9 mouse cellular contexts compared by ENCODE assay signal in genomic region chr5:74277216-74277615, GRCm38 (mm10).
DNase-seq lines count a peak whose midpoint lies in the region; ATAC-seq and TF ChIP-seq lines count a peak whose summit lies in the region.
"Had no signal": no experiment of that assay in that cellular context is flagged by ENCODE, and none has a peak within 500 bp of the region (broad histone marks: within the 10 kb centered on the region; RNA-seq: fewer than 3 reads in every experiment).

No protein-coding gene starts in this region.

- peak; percentile 82 for DNase-seq in heart, adult 11 months
- DNase-seq in heart, postnatal 36 days, result no peak
- DNase-seq in stomach, postnatal 0 days (ENCODE audit: low spot score), result no peak
- DNase-seq in left cerebral cortex, postnatal 25 days (ENCODE audit: low spot score in 2 of 2), result peak; percentile 52 to 86
- no peak for DNase-seq in heart, adult 18-20 months

- H3K9ac ChIP-seq in stomach, embryonic 14.5 days (replicated peaks; ENCODE audit: low read depth, low read length), result no peak overlapping the region
- H3K9ac ChIP-seq in stomach, postnatal 0 days (ENCODE audit: low read length), result no peak overlapping the region
- H3K9ac ChIP-seq in stomach, embryonic 16.5 days (ENCODE audit: low read length), result no peak overlapping the region

- TF ChIP-seq EP300 in stomach, postnatal 0 days (optimal IDR thresholded peaks at IDR 0.05), result no peak

- no peak overlapping the region for H3K4me3 ChIP-seq in stomach, embryonic 14.5 days (ENCODE audit: low read depth, low read length)
- H3K4me3 ChIP-seq in stomach, postnatal 0 days (ENCODE audit: low read depth, low read length), result no peak overlapping the region
- no peak overlapping the region for H3K4me3 ChIP-seq in stomach, embryonic 16.5 days (replicated peaks; ENCODE audit: low read length)
- H3K4me3 ChIP-seq: megakaryocyte, embryonic 14.5 days had no signal

- H3K27me3 ChIP-seq in stomach, embryonic 14.5 days (ENCODE audit: control insufficient read depth, insufficient read depth, low read length), result no peaks in the 10 kb centered on the region
- H3K27me3 ChIP-seq in stomach, postnatal 0 days (ENCODE audit: control insufficient read depth, insufficient read depth, low read length), result no peaks in the 10 kb centered on the region
- no peaks in the 10 kb centered on the region for H3K27me3 ChIP-seq in stomach, embryonic 16.5 days (ENCODE audit: control insufficient read depth, insufficient read depth, low read length)

- peak; percentile 37; the same call in 1 of the 2 replicates for ATAC-seq in stomach, embryonic 14.5 days (ENCODE audit: insufficient number of reproducible peaks, insufficient read depth, low FRiP score, low read depth)
- ATAC-seq in stomach, postnatal 0 days (ENCODE audit: low FRiP score, low TSS enrichment), result no peak
- no peak for ATAC-seq in stomach, embryonic 16.5 days (ENCODE audit: insufficient read depth, low FRiP score)
- no peak for ATAC-seq in granulocyte monocyte progenitor cell, adult 5-6 weeks (replicated peaks; ENCODE audit: poor library complexity, severe bottlenecking)

- 66% methylated on average over 5 of the region's 5 CpGs for WGBS in stomach, embryonic 14.5 days
- 81% methylated on average over 5 of the region's 5 CpGs for WGBS in stomach, postnatal 0 days
- 71% methylated on average over 5 of the region's 5 CpGs for WGBS in stomach, embryonic 16.5 days

- H3K9me3 ChIP-seq in stomach, embryonic 14.5 days (ENCODE audit: control insufficient read depth, low read depth, low read length), result no peaks in the 10 kb centered on the region
- H3K9me3 ChIP-seq in stomach, postnatal 0 days (ENCODE audit: control insufficient read depth, low read length), result no peaks in the 10 kb centered on the region
- no peaks in the 10 kb centered on the region for H3K9me3 ChIP-seq in stomach, embryonic 16.5 days (replicated peaks; ENCODE audit: control insufficient read depth, low read length)
- H3K9me3 ChIP-seq: megakaryocyte, embryonic 14.5 days had no signal

- H3K4me1 ChIP-seq in stomach, embryonic 14.5 days (ENCODE audit: control insufficient read depth, insufficient read depth, low read length), result peaks cover 8% of the 10 kb centered on the region; the same call in 1 of the 2 replicates
- no peaks in the 10 kb centered on the region for H3K4me1 ChIP-seq in stomach, postnatal 0 days (replicated peaks; ENCODE audit: control insufficient read depth, insufficient read depth)
- H3K4me1 ChIP-seq in stomach, embryonic 16.5 days (ENCODE audit: control insufficient read depth, insufficient read depth, low read length), result peaks cover 9% of the 10 kb centered on the region; the same call in 1 of the 2 replicates

- no peak for TF ChIP-seq CTCF in stomach, postnatal 0 days (IDR thresholded peaks at IDR 0.05; ENCODE audit: low read depth)

- H3K27ac ChIP-seq in stomach, embryonic 14.5 days (ENCODE audit: low read length), result peak overlapping the region; percentile 15; the same call in 1 of the 2 replicates
- no peak overlapping the region for H3K27ac ChIP-seq in stomach, postnatal 0 days (replicated peaks)
- peak overlapping the region; percentile 17; the same call in 1 of the 2 replicates for H3K27ac ChIP-seq in stomach, embryonic 16.5 days (ENCODE audit: low read length)

- H3K36me3 ChIP-seq in stomach, embryonic 14.5 days (ENCODE audit: control insufficient read depth, insufficient read depth, low read length), result no peaks in the 10 kb centered on the region
- no peaks in the 10 kb centered on the region for H3K36me3 ChIP-seq in stomach, postnatal 0 days (ENCODE audit: control insufficient read depth, insufficient read depth, low read length)
- no peaks in the 10 kb centered on the region for H3K36me3 ChIP-seq in stomach, embryonic 16.5 days (ENCODE audit: control insufficient read depth, insufficient read depth, low read length)

- intact Hi-C loops in heart, postnatal 36 days (cut with DNase I), result loop anchor here (1.0 to 5.0 kb wide), 8 partner anchors 80 to 590 kb away; partner anchors contain the start of genes Rasl11b and Usp46
- intact Hi-C loops in left cerebral cortex, postnatal 25 days (cut with DNase I), result loop anchor here (2.0 to 5.0 kb wide), 7 partner anchors 80 to 590 kb away; partner anchors contain the start of genes Rasl11b and Usp46

- H3K4me2 ChIP-seq in stomach, embryonic 14.5 days (replicated peaks; ENCODE audit: low read depth, low read length), result no peak overlapping the region
- no peak overlapping the region for H3K4me2 ChIP-seq in stomach, postnatal 0 days (replicated peaks; ENCODE audit: low read depth)
- H3K4me2 ChIP-seq in stomach, embryonic 16.5 days (ENCODE audit: low read depth, low read length), result no peak overlapping the region

Comparison
In these comparisons a context has a peak if more than half of its experiments do, and no peak if none do; other contexts are left out.
1. DNase-seq: peak in heart, adult 11 months (single experiment) and left cerebral cortex, postnatal 25 days (2 of 2); none in heart, postnatal 36 days (0 of 2), stomach, postnatal 0 days (single experiment) and heart, adult 18-20 months (0 of 2).